Mouse (Mus musculus) ES-E14 (cell line): ENCODE results near the gene Siae. TPM values are rescaled to one million over a fixed set of nuclear protein-coding genes. Genes with fewer than 3 reads are reported as not detected.

Source experiments
- DNase-seq: peaks from one replicate; pipeline ENCODE4 v3.0.0-alpha.2; 2013; ENCODE audit warnings: low read depth, low spot score
- H3K27ac ChIP-seq: 2 replicates; pipeline ENCODE4 v1.5.1; 2012; ENCODE audit warnings: low read depth, mild to moderate bottlenecking, low read length, moderate library complexity, mixed read lengths; ENCODE audit not compliant: poor library complexity, insufficient read depth, severe bottlenecking
- H3K36me3 ChIP-seq: 2 replicates; pipeline ENCODE4 v1.6.1; 2012; ENCODE audit warnings: mild to moderate bottlenecking, low read length, moderate library complexity, mixed read lengths; ENCODE audit not compliant: control insufficient read depth, poor library complexity, insufficient read depth, severe bottlenecking
- H3K4me1 ChIP-seq, 2 experiments: fragments of 150-350 bp in 1 of 2; sonication (generic) in 1 of 2; 2 replicates each; pipeline ENCODE4 v1.6.1; 2012; ENCODE audit warnings: low read length in 2 of 2, mild to moderate bottlenecking in 1 of 2, mixed read lengths in 1 of 2; ENCODE audit not compliant: control insufficient read depth in 2 of 2, insufficient read depth in 2 of 2, poor library complexity in 1 of 2
- H3K4me3 ChIP-seq, 2 experiments: fragments of 150-350 bp in 1 of 2; sonication (generic) in 1 of 2; 2 replicates each; pipeline ENCODE4 v1.5.1; 2012; ENCODE audit warnings: low read length in 2 of 2, low read depth in 1 of 2, mild to moderate bottlenecking in 1 of 2, mixed read lengths in 1 of 2; ENCODE audit not compliant: insufficient read depth in 1 of 2, poor library complexity in 1 of 2, severe bottlenecking in 1 of 2
- H3K9ac ChIP-seq: 2 replicates; pipeline ENCODE4 v1.6.1; 2012; ENCODE audit warnings: low read depth, mild to moderate bottlenecking, low read length, mixed read lengths; ENCODE audit not compliant: poor library complexity, insufficient read depth, severe bottlenecking
- H3K9me3 ChIP-seq: fragments of 150-350 bp; sonication (generic); 2 replicates; pipeline ENCODE4 v1.6.1; 2012; ENCODE audit warnings: low read depth, mild to moderate bottlenecking, low read length; ENCODE audit not compliant: control insufficient read depth, insufficient read depth
- CHD2 ChIP-seq: IDR thresholded peaks from 2 replicates; pipeline ENCODE4 v1.6.1; 2014; ENCODE audit warnings: mild to moderate bottlenecking, low read depth, low read length, inconsistent platforms
- HCFC1 ChIP-seq: IDR thresholded peaks from 2 replicates; pipeline ENCODE4 v1.6.1; 2012; ENCODE audit warnings: low read length, inconsistent platforms, borderline replicate concordance; ENCODE audit not compliant: insufficient read depth
- MAFK ChIP-seq: IDR thresholded peaks from 2 replicates; pipeline ENCODE4 v1.6.1; 2014; ENCODE audit warnings: mild to moderate bottlenecking, low read depth, low read length, inconsistent platforms; ENCODE audit not compliant: insufficient read depth
- ZC3H11A ChIP-seq: IDR thresholded peaks from 2 replicates; pipeline ENCODE4 v1.6.1; 2012; ENCODE audit warnings: low read depth, mild to moderate bottlenecking, inconsistent platforms, low read length, borderline replicate concordance
- ZNF384 ChIP-seq: IDR thresholded peaks from 2 replicates; pipeline ENCODE4 v1.6.1; 2012; ENCODE audit warnings: low read depth, low read length, inconsistent platforms
- in situ Hi-C, 2 experiments: fragments of 600-800 bp; cut with MboI; formaldehyde crosslinking; loops; one replicate each; pipeline ENCODE4 v1.15.1; 2025; ENCODE audit warnings: low sequenced_read_pairs in 2 of 2, inconsistent platforms in 1 of 2; ENCODE audit not compliant: unreplicated experiment in 2 of 2
- total RNA-seq: library from RNA; depleted of rRNA; stranded (reverse); fragments of 300-350 nt; gene quantifications from 2 replicates; pipeline ENCODE4 v1.2.3, GENCODE M21; 2012

Gene Siae
- total RNA-seq, 1 experiment, result 8.5 TPM

GRCm38 (mm10) chr9:37632305-37632704, 76.8 kb downstream of the Siae start:
- Histone ChIP-seq H3K4me1 (peaks cover 0 to 8% of the 10 kb centered on the region in 2 experiments; a peak in 2 of 4 replicates), H3K27ac (no peak overlapping the region), H3K36me3 (no peaks in the 10 kb centered on the region), H3K9ac (no peak overlapping the region), H3K9me3 (no peaks in the 10 kb centered on the region), H3K4me3 (no peak overlapping the region)
- in situ Hi-C loops, result no loop called here
- TF ChIP-seq ZC3H11A (no peak), HCFC1 (no peak), ZNF384 (no peak), MAFK (no peak), CHD2 (no peak)
- no peak for DNase-seq

DNA sequence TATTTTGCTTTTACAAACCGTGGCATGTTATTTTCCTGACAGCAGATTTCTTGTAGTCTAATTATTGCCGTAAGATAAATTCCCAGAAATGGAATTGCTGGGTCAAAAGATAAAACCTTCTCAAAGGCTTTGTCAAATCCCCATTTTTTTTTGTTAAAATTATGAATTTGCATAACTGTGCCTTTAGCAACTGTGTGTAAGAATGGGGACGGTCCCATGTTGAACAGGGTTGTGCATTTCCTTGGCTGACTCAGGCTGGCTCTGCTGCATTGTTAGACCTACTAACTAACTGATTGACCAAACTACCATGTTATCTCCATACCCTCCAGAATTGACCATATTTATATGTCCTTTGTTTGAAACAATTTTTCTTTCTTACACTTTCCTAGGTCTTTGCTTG, 78.8 kb downstream of the Siae start:
- in situ Hi-C loops, result no loop called here
- Histone ChIP-seq H3K27ac (no peak overlapping the region), H3K9me3 (no peaks in the 10 kb centered on the region), H3K4me1 (no peaks in the 10 kb centered on the region; a peak in 1 of 4 replicates), H3K9ac (no peak overlapping the region), H3K36me3 (no peaks in the 10 kb centered on the region), H3K4me3 (no peak overlapping the region)
- no peak for DNase-seq
- TF ChIP-seq HCFC1 (no peak), ZNF384 (no peak), MAFK (no peak), CHD2 (no peak), ZC3H11A (no peak)

DNA sequence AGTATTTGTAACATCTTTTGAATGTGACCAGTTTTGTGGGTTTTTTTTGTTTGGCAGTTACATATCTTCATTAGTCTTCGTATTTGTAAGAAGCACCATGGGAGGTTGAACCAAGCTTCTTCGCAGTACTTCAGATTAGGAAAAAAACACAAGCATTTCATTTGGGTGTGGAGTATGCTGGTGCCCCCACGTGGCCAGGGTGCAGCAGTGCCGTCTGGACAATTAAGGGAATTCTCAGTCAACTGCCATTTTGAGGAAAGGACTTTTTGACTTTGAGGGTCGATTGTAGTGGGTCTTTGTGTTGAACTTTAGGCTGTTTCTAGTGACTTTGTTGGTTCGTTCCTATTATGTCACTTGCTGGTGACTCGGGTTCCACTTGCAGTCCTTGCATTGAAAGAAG, 80.8 kb downstream of the Siae start:
- Histone ChIP-seq H3K27ac (no peak overlapping the region), H3K9me3 (no peaks in the 10 kb centered on the region), H3K9ac (no peak overlapping the region), H3K4me1 (no peaks in the 10 kb centered on the region; a peak in 1 of 4 replicates), H3K4me3 (no peak overlapping the region), H3K36me3 (no peaks in the 10 kb centered on the region)
- in situ Hi-C loops, result no loop called here
- TF ChIP-seq CHD2 (no peak), ZC3H11A (peak; percentile 82; the same call in 1 of the 2 replicates), MAFK (no peak), ZNF384 (peak; percentile 80)
- DNase-seq, result peak; percentile 41

DNA sequence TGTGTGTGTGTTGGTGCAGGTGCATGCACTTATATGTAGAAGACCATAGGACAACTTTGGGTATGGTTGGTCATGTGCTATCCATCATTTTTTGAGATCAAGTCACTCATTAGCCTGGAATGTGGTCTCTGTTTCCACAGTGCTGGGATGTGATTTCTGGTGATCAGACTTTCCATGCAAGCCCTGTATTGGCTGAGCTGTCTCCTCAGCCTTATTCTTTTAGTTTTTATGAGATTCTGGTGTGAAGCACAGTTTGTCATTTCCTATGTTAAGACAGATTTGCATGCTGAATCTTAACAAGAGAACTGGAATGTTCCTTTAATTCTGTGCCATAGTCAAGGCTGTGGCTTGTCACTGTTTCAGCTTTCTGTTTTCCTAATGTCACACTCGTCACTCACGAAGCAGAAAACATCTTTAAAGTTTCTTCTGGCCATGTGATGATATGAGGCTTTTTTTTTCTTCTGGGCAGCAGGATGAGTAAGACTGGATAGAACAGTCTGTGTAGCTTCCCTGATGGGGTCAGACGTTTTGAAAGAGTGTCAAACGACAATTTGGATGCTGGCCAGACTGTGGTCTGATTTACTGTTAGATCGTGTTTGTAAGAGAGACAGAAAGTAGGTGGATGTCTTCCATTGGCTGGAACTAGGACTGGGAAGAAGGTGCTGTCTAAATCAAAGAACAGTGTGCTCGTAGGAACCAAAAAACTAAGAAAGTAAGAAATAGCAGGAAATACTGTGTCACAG, 81.5 kb downstream of the Siae start:
- Histone ChIP-seq H3K4me3 (no peak overlapping the region), H3K9ac (no peak overlapping the region), H3K27ac (no peak overlapping the region), H3K4me1 (no peaks in the 10 kb centered on the region; a peak in 1 of 4 replicates), H3K36me3 (no peaks in the 10 kb centered on the region), H3K9me3 (no peaks in the 10 kb centered on the region)
- in situ Hi-C loops, result no loop called here
- no peak for DNase-seq
- no peak for TF ChIP-seq ZC3H11A
- no peak for TF ChIP-seq MAFK
- TF ChIP-seq ZNF384, result no peak
- TF ChIP-seq CHD2, result no peak
- TF ChIP-seq HCFC1, result no peak

GRCm38 (mm10) chr9:37638721-37639120, 83.2 kb downstream of the Siae start:
- H3K9ac ChIP-seq, result no peak overlapping the region
- no peak for DNase-seq
- H3K9me3 ChIP-seq, result no peaks in the 10 kb centered on the region
- no peaks in the 10 kb centered on the region; a peak in 1 of 4 replicates for H3K4me1 ChIP-seq
- TF ChIP-seq ZC3H11A (no peak), MAFK (no peak), ZNF384 (no peak), CHD2 (no peak), HCFC1 (no peak)
- in situ Hi-C loops, result no loop called here
- H3K36me3 ChIP-seq, result no peaks in the 10 kb centered on the region
- no peak overlapping the region for H3K4me3 ChIP-seq
- H3K27ac ChIP-seq, result no peak overlapping the region
